Mouse (Mus musculus): ENCODE measurements around the gene Sptssb.

The Sptssb gene
- long read RNA-seq, experiment 1: 0 reads
- long read RNA-seq, experiment 2: 0 reads

- intact Hi-C loops (cut with DNase I): no loop called here
Observed at GRCm38 (mm10) chr3:69859858-69860588, at the start of gene Sptssb. Sptssb (minus strand) TSS chr3:69859940.

- intact Hi-C loops (cut with DNase I): no loop called here
Observed at GRCm38 (mm10) chr3:69908074-69908473, 48.3 kb upstream of the Sptssb start.

GRCm38 (mm10) chr3:69907564-69907963 lies 47.8 kb upstream of the Sptssb start:
- intact Hi-C loops (cut with DNase I): no loop called here

- intact Hi-C loops (cut with DNase I): no loop called here
Observed at GRCm38 (mm10) chr3:69902787-69903477, 43.2 kb upstream of the Sptssb start.

GRCm38 (mm10) chr3:69902382-69902781 lies 42.6 kb upstream of the Sptssb start:
- intact Hi-C loops (cut with DNase I): no loop called here

- intact Hi-C loops (cut with DNase I): no loop called here
Observed at GRCm38 (mm10) chr3:69901874-69902381, 42.2 kb upstream of the Sptssb start.

GRCm38 (mm10) chr3:69900335-69900734 lies 40.6 kb upstream of the Sptssb start:
- intact Hi-C loops (cut with DNase I): no loop called here

- intact Hi-C loops (cut with DNase I): loop anchor here (2.0 kb wide), 1 partner anchor 141 kb away; no protein-coding TSS in a partner anchor
Observed at GRCm38 (mm10) chr3:69897917-69898594, 38.3 kb upstream of the Sptssb start.

GRCm38 (mm10) chr3:69895516-69895915 lies 35.8 kb upstream of the Sptssb start:
- intact Hi-C loops (cut with DNase I): no loop called here

GRCm38 (mm10) chr3:69892187-69893094 lies 32.7 kb upstream of the Sptssb start:
- intact Hi-C loops (cut with DNase I): no loop called here

- intact Hi-C loops (cut with DNase I): no loop called here
Observed at GRCm38 (mm10) chr3:69885866-69886265, 26.1 kb upstream of the Sptssb start.

GRCm38 (mm10) chr3:69883710-69884109 lies 24.0 kb upstream of the Sptssb start:
- intact Hi-C loops (cut with DNase I): no loop called here

GRCm38 (mm10) chr3:69877538-69877937 lies 17.8 kb upstream of the Sptssb start:
- intact Hi-C loops (cut with DNase I): no loop called here

- intact Hi-C loops (cut with DNase I): no loop called here
Observed at GRCm38 (mm10) chr3:69874721-69875120, 15.0 kb upstream of the Sptssb start.

GRCm38 (mm10) chr3:69872661-69873327 lies 13.1 kb upstream of the Sptssb start:
- intact Hi-C loops (cut with DNase I): no loop called here

GRCm38 (mm10) chr3:69871174-69871573 lies 11.4 kb upstream of the Sptssb start:
- intact Hi-C loops (cut with DNase I): no loop called here

- intact Hi-C loops (cut with DNase I): no loop called here
Observed at GRCm38 (mm10) chr3:69869702-69870101, 10.0 kb upstream of the Sptssb start.

GRCm38 (mm10) chr3:69861789-69862395 lies 2.2 kb upstream of the Sptssb start:
- intact Hi-C loops (cut with DNase I): no loop called here

- intact Hi-C loops (cut with DNase I): no loop called here
Observed at GRCm38 (mm10) chr3:69860589-69861521, 1.1 kb upstream of the Sptssb start.
